Mouse (Mus musculus) gastrocnemius, postnatal 25 days (tissue): ENCODE measurements around the gene Olfr568. TPM values are rescaled to one million over a fixed set of nuclear protein-coding genes. Genes with fewer than 3 reads are reported as not detected.

Source experiments
- DNase-seq: peaks from one replicate; pipeline ENCODE4 v3.0.0; 2022
- long read RNA-seq, 2 experiments: library from polyadenylated mRNA; stranded (forward); transcript quantifications; one replicate each; pipeline ENCODE4 v2.0.0; 2021
- total RNA-seq, 2 experiments: library from RNA; stranded (reverse); gene quantifications; 1 replicate in 1 of 2; 2 replicates in 1 of 2; pipeline ENCODE4 v1.2.3; 2021

Olfr568 gene
- not detected for total RNA-seq
- long read RNA-seq, experiment 1: 0 reads
- long read RNA-seq, experiment 2: 0 reads

GRCm38 (mm10) chr7:102876822-102877221 lies at the start of gene Olfr568:
Olfr568 (plus strand) TSS chr7:102877122.
- no peak for DNase-seq

DNA sequence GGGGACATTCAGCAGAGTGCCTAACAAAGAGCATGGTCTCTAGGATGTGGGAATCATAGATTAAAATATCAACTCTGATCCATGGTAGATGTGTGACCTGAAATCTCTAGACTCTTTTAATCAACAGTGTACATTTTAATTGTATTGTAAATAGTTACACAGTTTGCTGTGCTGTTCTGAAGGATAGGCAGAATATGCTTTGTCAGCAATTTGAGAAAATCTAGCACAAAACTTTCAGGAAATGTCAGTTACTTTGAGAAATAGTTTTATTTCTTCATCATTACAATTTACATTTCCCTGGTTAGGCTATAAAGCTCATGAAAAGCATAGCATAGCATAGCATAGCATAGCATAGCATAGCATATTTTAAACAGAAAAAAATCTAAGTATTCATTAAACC lies 21.1 kb upstream of the Olfr568 start:
- no peak for DNase-seq

DNA sequence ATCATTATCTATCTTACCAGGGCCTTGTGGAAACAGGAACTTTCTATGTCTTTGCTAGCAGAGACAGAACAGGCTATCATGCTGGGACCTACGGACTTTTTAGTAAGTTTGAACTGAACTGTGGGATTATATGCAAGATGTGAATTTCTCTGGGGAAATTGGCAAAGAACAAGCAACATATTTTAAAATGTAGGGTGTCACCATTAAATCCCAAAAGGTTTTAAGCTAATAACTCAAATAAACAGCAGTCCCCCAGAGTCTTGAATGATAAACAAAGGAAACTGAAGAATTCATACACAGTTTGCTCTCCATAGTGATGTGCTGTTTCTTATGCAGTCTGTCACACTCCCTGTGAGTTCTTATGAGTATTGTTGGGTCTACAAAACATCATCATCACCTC lies 18.3 kb upstream of the Olfr568 start, which contains the start of gene Olfr566:
Gene Olfr566, minus strand, starts transcription at position 101 of the 400 bp plus-strand sequence.
- no peak for DNase-seq

- DNase-seq: no peak
These were observed 13.9 kb downstream of the Olfr568 start, which contains the start of gene Olfr569 for GRCm38 (mm10) chr7:102890782-102891181. Olfr569 (minus strand) TSS chr7:102890882.

DNA sequence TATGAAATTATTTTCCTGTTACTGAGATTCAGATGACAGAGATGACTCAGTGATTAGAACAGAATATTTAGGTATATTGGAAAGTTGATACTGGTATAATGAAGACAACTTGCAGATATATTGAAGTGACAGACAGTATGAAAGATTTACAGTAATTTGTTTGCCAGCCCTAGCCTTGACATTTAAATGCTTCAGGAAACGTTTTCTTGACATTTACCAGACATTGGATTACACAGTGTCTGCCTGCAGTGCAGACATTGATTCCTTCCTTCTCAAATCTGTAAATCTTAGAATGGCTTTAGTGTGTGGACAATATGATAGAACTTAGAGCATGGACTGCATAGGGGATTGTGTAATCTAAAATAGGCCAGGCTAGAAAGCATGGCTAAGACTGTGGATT lies 38.3 kb downstream of the Olfr568 start:
- DNase-seq: no peak

- no peak for DNase-seq
These were observed 39.5 kb downstream of the Olfr568 start for GRCm38 (mm10) chr7:102916405-102916804.

DNA sequence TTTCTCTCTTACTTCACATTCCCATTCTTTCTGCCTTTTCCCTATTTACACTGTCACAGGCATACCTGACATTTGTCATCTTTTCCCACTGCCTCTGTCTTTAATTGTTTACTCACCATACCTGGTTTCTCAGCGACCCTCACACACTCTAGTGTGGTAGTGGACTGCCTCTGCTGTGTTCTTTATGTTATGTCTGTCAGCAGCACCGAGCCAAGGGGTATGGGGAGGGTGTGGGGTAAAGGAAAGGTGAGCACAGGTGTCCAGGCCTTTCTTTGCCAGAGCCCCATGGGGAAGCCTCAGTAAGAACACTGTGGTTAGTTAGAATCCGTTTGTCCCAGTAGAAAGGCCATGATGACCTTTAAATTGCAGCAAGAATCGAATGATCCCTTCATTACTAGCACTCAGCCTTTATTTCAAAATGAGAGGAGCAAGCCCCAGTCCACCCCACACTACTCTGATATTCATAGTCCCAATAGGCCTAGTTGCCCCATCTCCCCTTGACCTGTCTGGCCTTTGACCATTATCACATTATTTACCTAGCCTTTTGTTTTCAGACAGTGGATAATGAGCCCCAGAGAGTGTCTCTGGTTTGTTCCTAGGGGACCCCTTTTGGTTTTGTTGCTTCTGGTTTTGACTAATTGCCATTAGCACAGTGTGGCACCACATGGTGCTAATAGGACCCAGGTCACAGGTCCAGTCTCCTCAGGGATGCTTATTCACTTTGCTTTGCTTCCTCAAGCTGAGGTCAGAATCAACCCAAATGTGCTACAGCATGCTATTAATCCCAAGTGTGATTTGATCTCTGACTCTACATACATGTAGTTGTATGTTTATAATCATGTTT lies 40.3 kb downstream of the Olfr568 start, which contains the start of gene Olfr571:
Gene Olfr571, minus strand, starts transcription at position 505 of the 844 bp plus-strand sequence.
- DNase-seq: no peak

DNA sequence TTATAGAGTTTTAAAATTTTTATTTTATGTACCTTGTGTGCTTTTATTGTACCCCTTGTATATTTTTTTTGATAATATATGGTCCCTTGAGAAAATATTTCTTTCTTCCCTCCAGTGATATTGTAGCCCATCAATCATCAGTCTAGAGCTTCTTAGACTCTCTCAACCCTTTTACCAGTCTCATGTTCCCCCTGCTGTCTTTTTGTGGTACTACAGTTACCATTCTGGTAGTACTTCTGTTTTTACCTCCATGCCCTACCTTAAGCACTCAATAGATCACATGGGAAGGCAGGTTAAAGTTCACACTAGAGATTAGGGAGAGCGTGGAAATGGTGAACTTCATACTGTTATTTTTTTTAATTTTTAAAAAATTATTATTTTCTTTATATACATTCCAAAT lies 42.7 kb downstream of the Olfr568 start:
- DNase-seq: no peak

DNA sequence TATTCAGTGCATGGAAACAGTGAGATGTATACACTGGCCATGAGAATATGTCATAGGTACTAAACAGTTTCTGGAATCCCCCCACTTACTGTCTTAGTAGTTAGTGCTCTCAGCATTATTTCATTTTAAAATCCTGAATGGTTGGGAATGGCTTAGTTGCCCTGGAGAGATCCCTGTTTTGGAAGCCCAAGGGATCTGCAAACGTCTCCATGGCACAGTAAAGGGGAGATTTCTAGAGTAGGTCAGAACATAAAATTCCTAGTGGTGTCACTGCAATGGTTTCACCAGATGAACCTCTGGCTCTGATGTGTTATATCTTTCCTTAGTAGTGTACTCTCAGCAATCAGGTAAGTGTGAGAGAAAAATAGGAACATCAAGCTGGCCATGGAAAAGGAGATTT lies 47.2 kb downstream of the Olfr568 start, which contains the start of gene Olfr572:
Gene Olfr572, plus strand, starts transcription at position 301 of the 400 bp plus-strand sequence.
- no peak for DNase-seq

- DNase-seq: no peak
These were observed 50.2 kb downstream of the Olfr568 start for GRCm38 (mm10) chr7:102927105-102927504.

Other genes starting within 250 kb of the Olfr568 start
- not detected for gene Olfr554, start 238.7 kb upstream of the Olfr568 start, total RNA-seq
- not detected for gene Olfr555, start 218.3 kb upstream of the Olfr568 start, total RNA-seq
- gene Olfr556, start 212.2 kb upstream of the Olfr568 start, total RNA-seq: not detected
- gene Trim68, start 189.8 kb upstream of the Olfr568 start, total RNA-seq: 1 to 10 TPM; 4.0 to 4.1 TPM
- gene Olfr557, start 181.2 kb upstream of the Olfr568 start, total RNA-seq: not detected
- gene Olfr558, start 174.9 kb upstream of the Olfr568 start, total RNA-seq: 1 to 10 TPM; 1.4 to 1.8 TPM
- gene Olfr33, start 158.1 kb upstream of the Olfr568 start, total RNA-seq: under 1 TPM in 1 of 2 experiments, not detected in 1; 0.31 TPM
- gene Olfr559, start 149.6 kb upstream of the Olfr568 start, total RNA-seq: not detected
- gene Olfr560, start 117.8 kb upstream of the Olfr568 start, total RNA-seq: not detected
- gene Olfr78, start 117.7 kb upstream of the Olfr568 start, total RNA-seq: under 1 TPM; 0.31 to 0.56 TPM
- gene Olfr561, start 105.9 kb upstream of the Olfr568 start, total RNA-seq: not detected
- gene Olfr564, start 73.6 kb upstream of the Olfr568 start, total RNA-seq: not detected
- gene Olfr566, start 18.4 kb upstream of the Olfr568 start, total RNA-seq: not detected
- gene Olfr569, start 13.8 kb downstream of the Olfr568 start, total RNA-seq: not detected
- gene Olfr570, start 17.5 kb downstream of the Olfr568 start, total RNA-seq: not detected
- not detected for gene Olfr571, start 40.4 kb downstream of the Olfr568 start, total RNA-seq
- not detected for gene Olfr572, start 47.3 kb downstream of the Olfr568 start, total RNA-seq
- gene Olfr573-ps1, start 65.5 kb downstream of the Olfr568 start, total RNA-seq: not detected
- not detected for gene Olfr574, start 71.3 kb downstream of the Olfr568 start, total RNA-seq
- not detected for gene Olfr575, start 81.7 kb downstream of the Olfr568 start, total RNA-seq
- not detected for gene Olfr576, start 85.5 kb downstream of the Olfr568 start, total RNA-seq
- not detected for gene Olfr577, start 98.8 kb downstream of the Olfr568 start, total RNA-seq
- gene Olfr578, start 112.2 kb downstream of the Olfr568 start, total RNA-seq: not detected
- gene Olfr582, start 160.9 kb downstream of the Olfr568 start, total RNA-seq: not detected
- not detected for gene Olfr583, start 174.2 kb downstream of the Olfr568 start, total RNA-seq
- not detected for gene Olfr584, start 204.8 kb downstream of the Olfr568 start, total RNA-seq
- not detected for gene Olfr585, start 220.6 kb downstream of the Olfr568 start, total RNA-seq
- not detected for gene Olfr586, start 248.5 kb downstream of the Olfr568 start, total RNA-seq